Mouse (Mus musculus): ENCODE measurements at regions not wholly inside any gene's neighbourhood (a gene's known extent, or its start where the extent isn't known, plus 50 kb on each side); places are given as distances from the start of the nearest gene placed in this dataset.

GRCm38 (mm10) chr14:29818251-29818650, 96.6 kb upstream of the Cacna2d3 start:
- TF ChIP-seq POLR2A (IDR thresholded peaks at IDR 0.05; ENCODE audit: low read depth, low read length) (no peak), CTCF (conservative IDR thresholded peaks at IDR 0.05 in 1 of 2, IDR thresholded peaks at IDR 0.05 in 1 of 2; ENCODE audit: low read depth in 2 of 2, low read length in 2 of 2) (no peak), MAFK (IDR thresholded peaks at IDR 0.05; ENCODE audit: insufficient replicate concordance, low read length) (no peak), EP300 (IDR thresholded peaks at IDR 0.05; ENCODE audit: low read length) (no peak), PAX5 (IDR thresholded peaks at IDR 0.05; ENCODE audit: low read length) (no peak), USF1 (IDR thresholded peaks at IDR 0.05; ENCODE audit: low read depth, low read length) (no peak), ETS1 (conservative IDR thresholded peaks at IDR 0.05; ENCODE audit: low read depth, low read length) (no peak), JUN (IDR thresholded peaks at IDR 0.05; ENCODE audit: insufficient read depth, low read depth, low read length) (no peak), HCFC1 (IDR thresholded peaks at IDR 0.05; ENCODE audit: low read depth, low read length) (no peak), UBTF (IDR thresholded peaks at IDR 0.05; ENCODE audit: low read depth, low read length) (no peak), ZKSCAN1 (IDR thresholded peaks at IDR 0.05; ENCODE audit: borderline replicate concordance, low read depth, low read length) (no peak)
